Mouse (Mus musculus) right cerebral cortex, postnatal 36 days (tissue): ENCODE data around the gene Pde4b.

ENCODE experiments used
- DNase-seq, 2 experiments: peaks; one replicate each; pipeline ENCODE4 v3.0.0; 2022; ENCODE audit warnings: low spot score in 2 of 2, mixed read lengths in 1 of 2

Gene Pde4b

GRCm38 (mm10) chr4:102538793-102539192 lies 451.4 kb downstream of the Pde4b start:
- no peak for DNase-seq

- DNase-seq = no peak
Observed at GRCm38 (mm10) chr4:102539598-102540180, 452.3 kb downstream of the Pde4b start.

- DNase-seq = no peak
Observed at GRCm38 (mm10) chr4:102542976-102543375, 455.6 kb downstream of the Pde4b start.

- no peak for DNase-seq
Observed at GRCm38 (mm10) chr4:102545226-102545625, 457.9 kb downstream of the Pde4b start.

DNA sequence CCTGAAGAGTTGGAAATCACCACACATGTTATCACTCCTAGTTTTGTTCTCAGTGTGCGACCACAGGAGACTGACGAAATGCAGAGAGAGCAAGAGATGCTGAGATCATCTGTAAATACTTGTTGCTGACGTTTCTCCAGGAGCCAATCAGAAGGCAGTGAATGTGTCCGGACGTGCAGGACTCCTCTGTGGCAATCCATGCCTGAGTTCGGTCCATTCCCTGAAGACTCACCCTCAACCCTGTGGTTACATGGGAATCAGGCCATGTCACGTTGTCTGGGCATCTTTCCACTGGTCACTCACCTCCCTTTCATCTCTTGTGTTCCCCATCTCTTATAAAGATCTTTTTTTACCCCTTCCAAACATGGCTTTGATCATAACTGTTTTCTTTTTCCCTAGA lies 468.2 kb downstream of the Pde4b start:
- DNase-seq = no peak

DNA sequence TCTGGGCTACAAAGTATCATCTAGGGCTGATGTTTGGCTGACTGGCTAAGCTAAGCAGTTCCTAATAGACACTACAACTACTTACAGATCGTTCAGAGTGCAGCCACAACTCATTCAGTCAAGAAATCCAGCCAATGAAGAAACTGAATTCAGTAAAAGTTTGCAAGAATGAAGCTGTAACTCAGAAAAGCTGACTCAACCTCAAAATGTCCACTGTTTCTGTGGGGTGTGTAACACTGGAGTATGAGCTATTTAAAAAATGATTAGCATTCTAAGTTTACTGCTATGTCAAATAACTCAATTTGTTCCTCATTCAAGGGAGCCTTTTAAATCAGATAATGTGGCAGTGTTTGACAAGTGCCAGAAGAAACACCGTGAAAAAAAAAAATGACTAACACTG lies 469.7 kb downstream of the Pde4b start:
- DNase-seq = no peak

GRCm38 (mm10) chr4:102557508-102558220 lies 470.3 kb downstream of the Pde4b start:
- no peak for DNase-seq

- no peak for DNase-seq
Observed at GRCm38 (mm10) chr4:102558328-102558727, 471.0 kb downstream of the Pde4b start.

DNA sequence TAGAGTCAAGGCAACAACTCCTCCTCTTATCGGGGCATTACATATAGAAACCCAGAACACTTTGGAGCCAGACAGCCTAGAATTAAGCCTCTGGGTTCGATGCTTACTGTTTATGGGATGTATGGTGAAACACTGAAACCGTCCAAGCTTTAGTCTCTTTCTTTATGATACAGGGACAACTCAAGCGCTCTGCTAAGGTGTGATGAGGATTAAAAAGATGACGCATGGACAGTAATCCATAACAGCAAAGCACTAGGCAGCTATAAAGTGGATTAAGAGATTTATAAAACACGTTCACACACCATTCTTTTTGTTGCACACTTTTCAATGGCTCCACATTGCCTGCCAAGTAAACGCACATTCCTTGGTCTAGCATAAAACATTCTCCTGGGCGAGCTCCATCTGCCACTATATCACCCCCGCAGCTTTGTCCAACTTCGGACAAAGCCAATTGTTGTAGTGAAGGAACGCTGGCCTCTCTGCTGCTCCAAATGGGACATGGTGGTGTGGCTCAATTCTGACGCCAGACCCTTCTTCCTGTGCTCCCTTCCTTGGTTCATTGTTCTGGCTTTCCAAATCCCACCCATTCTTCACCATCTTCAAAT lies 473.4 kb downstream of the Pde4b start:
- no peak for DNase-seq

DNA sequence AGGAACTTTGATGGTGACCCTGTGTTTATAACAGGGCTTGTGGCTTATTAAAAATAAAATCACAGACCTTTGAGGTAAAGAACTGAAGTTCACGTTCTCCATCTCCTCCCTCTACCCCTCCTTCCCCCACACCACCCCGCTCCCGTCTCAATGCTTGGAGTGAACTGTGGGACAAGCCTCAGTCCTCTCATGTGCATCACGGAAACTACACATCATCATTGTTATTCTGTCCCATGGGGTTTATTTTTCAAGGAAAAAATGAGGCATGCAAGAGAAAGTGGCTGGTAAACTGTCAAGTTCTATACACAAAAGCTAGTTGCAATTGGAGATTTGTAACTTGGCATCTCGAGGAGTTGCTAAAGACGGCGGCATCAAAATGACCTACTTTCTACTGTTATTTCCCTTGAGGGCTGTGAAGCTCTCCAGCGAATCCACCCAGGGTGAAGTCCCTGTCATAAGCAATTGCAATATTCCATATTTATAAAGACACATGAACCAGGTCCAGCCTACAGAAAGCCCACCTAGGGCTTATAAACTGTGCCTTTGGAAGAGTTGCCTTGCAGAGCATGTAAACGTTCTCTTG lies 476.0 kb downstream of the Pde4b start:
- DNase-seq = no peak

GRCm38 (mm10) chr4:102564286-102564685 lies 476.9 kb downstream of the Pde4b start:
- DNase-seq = no peak

DNA sequence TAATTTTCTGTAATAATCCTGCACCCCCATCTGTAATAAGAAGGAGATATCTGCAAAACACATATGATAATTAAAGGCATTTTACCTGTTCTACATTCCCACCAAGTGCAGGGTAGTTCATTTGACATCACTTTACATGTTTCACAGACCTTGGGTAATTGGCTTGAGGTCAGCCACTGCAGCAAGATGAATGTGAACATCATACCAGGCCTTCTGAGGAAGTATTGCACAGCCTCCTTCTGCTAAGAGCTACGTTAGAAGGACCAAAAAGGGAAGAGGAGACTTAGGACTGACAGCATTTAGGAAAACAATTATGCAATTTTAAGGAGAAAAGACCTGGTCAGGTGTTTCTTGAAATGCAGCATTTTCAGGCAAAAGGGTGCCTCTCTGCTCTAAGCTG lies 479.1 kb downstream of the Pde4b start:
- no peak for DNase-seq

DNA sequence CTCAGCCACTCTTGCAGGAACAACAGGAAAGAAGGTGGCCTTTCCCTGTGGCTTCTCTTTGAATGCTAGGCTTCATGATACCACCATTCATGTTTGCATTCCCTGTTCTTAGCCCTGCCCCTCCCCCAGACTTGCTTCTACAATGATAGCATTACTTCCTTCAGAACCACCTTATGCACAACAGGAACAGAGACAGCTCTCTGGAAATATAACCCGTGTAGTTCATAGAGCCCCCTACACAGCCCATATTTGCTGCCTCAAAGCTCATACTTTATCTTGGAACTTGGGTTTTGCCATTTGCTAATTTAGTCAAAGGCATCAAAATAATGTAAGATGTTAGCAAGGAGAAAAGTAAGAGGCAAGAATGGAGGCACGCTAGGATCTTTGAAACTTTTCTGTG lies 479.8 kb downstream of the Pde4b start:
- DNase-seq = no peak

- no peak for DNase-seq
Observed at GRCm38 (mm10) chr4:102567676-102568254, 480.4 kb downstream of the Pde4b start.

DNA sequence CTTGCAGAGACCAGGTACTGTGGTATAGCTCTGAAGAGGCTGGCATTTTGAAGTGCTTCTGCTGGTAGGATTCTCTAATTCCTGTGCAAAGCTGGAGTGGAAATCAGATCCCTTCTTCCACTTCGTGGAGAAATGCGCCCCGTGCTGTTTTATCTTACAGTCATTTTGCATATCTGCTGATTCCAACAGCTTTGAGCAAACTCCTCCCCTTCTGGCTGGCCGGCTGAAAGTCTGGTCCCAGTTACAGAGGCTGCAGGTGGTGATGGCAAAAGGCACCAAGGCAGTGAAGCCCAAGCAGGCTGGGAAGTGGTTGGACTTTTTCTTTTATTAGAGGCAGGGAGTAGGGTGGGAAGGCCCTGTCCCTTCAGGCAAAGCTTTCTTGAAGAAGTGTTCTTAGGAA lies 481.2 kb downstream of the Pde4b start:
- no peak for DNase-seq

GRCm38 (mm10) chr4:102569101-102569583 lies 481.8 kb downstream of the Pde4b start:
- DNase-seq = no peak

DNA sequence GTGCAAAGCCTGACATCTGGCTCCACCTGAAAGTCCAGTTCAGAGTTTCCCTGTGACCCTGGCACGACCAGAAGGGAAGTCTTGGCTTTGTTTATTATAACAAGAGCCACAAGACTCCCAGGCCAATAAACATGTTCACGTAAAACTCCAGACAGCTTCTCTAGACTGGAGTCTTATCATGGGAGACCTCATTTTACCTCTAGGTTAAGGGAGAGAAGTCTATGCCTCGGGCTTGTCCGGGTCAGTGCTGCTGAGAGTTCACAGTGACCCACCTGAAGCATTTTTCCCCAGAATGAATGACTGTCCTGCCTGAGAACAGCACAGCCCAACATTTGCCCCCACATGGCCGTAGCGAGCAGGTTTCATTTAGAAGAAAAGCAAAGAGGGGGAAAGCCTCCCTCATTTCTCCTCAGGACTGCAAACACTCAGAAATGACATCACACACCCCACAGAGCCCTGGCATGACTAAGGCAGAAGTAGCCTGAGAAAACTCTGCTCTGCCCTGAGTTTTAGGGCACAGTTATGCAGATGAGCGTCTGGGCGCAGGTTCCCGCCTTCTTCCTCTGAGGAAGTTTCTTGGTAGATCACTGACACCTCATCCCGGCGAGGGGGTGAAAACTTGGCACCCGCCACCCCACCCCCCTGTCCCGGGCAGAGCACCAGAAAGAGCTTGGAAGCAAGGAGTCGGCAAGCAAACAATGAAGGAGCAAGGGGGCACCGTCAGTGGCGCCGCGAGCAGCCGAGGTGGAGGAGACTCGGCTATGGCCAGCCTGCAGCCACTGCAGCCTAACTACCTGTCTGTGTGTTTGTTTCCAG lies 482.8 kb downstream of the Pde4b start:
- no peak for DNase-seq

GRCm38 (mm10) chr4:102570766-102571411 lies 483.5 kb downstream of the Pde4b start:
- no peak for DNase-seq

DNA sequence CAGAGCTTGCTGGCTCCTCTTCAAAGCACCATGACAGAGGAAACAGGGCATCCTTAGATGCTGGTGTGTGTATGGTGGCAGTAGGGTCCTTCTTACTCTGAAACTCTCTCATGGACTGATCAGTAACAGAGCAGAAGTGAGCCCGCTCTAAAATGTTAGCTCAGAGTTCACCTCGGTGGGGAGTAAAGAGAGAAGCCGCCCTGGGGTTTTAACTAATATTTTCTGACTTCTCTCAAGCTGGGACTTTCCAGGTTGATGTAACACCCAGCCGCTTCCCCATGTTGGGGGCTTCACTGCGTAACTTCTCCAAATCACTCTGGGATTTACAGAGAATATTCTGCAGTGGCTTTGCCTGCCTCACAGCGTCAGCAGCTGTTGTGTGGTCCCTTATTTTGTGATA lies 484.7 kb downstream of the Pde4b start:
- DNase-seq = no peak

- DNase-seq = no peak
Observed at GRCm38 (mm10) chr4:102572591-102572990, 485.2 kb downstream of the Pde4b start.

DNA sequence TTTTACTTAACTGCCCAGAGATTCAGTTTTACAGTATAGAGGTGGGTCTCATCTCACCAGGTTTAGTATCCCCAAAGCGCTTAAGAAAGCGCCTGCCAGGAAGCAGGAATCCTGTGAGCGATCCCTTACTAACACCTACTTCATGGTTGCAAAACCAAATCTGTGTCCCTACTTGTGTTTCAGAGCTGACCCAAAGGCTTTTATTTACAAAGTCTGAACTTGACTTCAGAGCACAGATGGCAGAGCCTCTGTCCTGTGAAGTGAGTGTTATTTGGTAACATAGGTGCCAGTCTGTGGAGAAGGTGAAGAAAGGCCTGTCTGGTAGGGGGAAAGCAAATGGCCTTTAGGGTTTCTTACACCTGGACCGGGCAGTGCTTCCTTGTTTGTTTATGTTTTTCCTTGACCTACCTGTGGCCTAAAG lies 486.0 kb downstream of the Pde4b start:
- no peak for DNase-seq
